Mouse (Mus musculus) urinary bladder, postnatal 14 days (tissue): ENCODE data around the gene Ncoa1.
A peak's percentile ranks its signal among the peaks of the same experiment; 100 is the strongest.
"Not testable (repeated sequence)": the region's sequence is repeated elsewhere in the genome, so short reads cannot be mapped to it uniquely, and the experiment has no call there.

ENCODE experiments used
- DNase-seq: peaks from one replicate; pipeline ENCODE4 v3.0.0; 2021; ENCODE audit warnings: low spot score

The Ncoa1 gene

DNA sequence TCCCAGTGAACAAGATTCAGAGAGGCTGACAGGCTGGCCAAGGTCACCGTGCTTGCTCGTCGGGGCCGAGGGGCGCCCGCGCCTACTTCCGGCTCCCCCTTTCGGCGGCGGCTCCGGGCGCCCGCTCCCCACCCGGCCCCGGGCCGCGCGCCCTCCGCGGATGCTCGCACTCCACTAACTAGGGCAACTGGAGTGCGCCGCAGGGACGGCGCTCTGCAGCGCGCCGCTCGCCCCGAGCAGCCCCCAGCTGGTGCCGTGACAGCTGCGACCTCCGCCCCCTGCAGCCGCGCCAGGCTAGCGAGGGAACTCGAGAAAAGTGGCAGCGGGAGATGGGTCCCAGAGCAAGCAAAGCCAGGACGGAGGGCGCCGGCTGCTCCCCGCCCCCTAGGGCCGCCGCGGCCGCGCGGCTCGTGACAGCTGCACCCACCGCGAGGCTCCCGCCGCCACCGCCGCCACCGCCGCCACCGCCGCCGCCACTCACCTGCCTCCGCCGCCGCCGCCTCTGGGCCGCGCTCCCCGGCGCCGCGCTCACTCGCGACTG, 621 bp downstream of the Ncoa1 start:
- peak; percentile 25 for DNase-seq

DNA sequence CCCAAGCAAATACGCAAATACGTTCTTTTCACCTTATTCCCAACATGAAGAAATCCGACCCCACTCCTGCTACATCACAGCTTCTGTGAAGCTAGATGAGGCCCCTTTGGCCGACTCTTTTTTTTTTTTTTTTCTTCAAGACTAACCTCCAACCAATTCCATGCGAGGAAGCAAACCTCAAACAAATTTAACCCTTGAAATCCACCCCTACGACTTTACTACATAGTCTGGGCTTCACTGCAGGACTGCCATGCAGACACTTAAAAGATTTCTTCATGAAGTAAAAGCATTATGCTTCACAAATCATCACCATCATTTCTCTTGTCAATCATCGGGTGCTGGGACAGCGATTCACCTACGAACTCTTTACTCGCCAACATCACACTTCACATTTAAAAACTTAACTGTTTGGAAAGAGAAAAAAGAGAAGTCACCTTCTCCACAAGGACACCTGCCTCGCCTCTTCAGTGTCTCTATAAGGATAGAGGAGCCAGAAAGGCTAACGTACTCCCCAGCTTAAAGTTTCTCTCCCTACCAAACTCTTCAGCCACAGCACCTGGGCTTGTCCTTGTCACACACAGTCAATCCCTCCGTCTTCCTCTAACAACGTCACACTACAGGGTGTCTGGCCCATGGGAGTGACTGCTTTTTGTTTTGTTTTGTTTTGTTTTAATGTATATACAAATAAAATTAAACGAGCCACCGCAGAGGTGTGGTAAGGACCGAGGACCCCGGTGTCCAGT, 1.6 kb downstream of the Ncoa1 start:
- DNase-seq: no peak

DNA sequence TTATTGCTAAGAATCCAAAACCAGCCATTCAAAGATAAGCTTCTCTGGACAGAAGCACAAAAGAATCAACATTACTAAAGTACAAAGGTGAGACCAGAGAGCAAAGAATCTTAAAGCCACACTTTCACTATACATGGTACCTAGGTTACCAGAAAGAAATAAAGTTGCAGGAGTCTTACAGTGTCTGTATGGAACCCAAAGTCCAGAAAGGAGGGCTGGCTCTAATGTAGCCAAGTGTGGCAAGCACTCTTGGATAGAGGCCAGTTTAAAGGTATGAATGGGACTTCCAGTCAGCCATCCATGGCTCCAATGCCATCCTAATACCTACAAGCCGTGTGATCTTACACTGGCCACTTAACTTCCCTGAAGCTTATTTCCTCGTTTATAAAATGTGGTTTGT, 7.9 kb downstream of the Ncoa1 start:
- DNase-seq: no peak

DNA sequence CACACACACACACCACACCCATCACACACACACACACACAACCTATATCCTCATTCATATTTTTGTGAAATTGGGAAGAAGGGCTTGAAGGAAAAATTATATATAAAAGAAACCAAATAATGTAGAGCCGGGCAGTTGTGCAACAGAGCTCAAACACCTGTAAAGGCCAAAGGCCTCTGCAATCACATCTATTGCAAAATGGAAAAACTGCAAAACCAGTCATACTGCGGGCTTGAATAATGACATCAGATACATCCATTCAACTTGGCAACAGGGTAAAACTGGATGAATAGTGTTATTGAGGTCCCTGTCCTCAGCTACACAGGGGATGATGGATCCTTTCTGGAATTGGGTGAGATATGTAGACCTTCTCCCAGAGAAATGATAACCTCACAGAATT, 13.3 kb downstream of the Ncoa1 start:
- no peak for DNase-seq

DNA sequence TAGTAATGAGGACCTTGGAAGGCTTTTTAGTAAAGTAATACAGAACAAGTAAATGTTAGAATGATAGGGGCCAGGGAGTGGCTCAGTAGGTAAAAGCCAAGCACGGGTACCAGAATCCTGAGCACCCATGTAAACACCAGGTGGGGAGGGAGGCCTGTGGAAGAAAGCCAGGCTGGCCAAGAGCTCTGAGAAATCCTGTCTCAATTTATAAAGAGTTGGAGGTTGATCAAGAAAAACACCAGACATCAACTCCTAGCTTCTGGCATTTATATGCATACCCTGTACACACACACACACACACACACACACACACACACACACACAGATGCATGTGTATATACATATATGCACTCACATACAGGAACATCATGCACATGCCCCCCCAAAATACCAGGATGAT, 14.6 kb downstream of the Ncoa1 start:
- DNase-seq: no peak

DNA sequence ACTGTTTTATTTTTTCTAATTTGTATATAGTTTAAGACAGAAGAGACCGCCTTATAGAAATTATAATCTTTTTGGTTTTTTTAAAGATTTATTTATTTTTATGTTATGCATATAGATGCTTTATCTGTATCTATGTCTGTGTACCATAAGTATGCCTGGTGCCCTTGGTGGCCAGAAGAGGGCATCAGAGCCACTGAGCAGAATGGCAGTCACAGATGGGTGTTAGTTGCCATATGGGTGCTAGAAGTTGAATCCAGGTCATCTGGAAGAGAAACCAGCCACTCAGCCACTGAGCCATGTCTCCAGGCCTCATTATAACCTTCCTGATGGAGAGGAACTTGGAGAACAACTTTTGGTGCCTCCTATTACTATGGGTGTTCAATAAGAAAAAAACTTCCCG, 16.0 kb downstream of the Ncoa1 start:
- no peak for DNase-seq

DNA sequence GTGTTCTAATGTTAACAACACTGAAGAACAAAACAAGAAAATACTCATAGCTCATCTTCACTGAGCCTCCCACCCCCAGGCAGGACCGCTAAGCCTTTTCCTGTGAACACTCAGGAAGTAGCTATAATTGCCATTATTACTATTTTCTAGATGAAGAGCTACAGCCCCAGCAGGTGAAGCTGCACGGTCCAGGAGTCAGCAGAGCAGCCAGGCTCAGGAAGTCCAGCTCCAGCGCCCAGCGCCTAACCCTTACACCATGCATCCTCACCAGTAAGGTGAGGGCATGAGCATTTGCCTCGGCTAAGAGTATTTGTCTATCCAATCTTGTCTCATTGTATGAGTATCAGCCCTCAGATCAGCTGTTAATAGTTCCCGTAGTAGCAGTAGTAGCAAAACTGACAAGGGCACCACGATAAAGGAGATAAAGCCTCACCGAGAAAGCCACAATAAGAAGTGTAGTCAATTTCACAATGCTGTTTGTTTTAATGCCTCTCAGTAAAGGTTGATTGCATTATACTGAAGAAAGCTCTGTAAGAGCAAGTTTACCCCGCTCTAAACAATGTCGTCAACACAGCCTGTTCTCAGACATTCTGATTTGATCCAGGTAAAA, 21.9 kb downstream of the Ncoa1 start:
- DNase-seq: no peak

DNA sequence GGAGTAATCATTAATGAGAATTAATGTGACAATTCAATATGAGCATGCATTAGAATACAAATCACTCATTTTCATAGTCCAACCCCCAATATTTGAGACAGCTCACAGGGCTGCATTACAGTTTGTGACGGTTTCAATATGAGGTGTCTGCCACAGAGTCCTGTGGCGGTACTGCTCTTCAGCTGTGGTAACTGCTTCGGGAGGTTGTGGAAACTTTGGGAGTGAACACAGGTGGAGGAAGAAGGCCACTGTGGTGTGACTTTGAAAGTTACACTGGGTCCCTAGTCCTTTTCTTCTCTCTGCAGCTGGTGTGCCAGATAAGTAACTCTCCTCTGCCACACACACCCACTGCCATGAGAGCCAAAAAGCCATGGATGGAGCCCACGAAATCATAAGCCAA, 22.7 kb downstream of the Ncoa1 start:
- no peak for DNase-seq

DNA sequence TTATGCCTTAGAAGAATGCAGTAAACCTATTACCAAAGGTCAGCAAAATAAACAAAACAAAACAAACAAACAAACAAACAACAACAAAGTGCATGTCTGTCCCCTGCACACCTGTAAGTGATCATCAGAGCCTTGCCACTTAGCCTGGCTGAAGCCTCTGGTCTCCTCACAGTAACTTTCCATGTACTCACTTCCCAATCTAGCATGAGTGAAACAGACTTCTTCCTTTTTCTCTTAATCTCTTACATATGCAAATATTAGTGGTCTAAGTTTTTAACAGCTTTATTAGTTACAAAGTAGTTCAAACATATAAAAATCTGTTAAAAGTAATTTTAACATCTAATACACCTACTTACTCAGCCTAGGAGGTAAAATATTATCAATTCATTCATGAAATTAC, 24.7 kb downstream of the Ncoa1 start:
- no peak for DNase-seq

DNA sequence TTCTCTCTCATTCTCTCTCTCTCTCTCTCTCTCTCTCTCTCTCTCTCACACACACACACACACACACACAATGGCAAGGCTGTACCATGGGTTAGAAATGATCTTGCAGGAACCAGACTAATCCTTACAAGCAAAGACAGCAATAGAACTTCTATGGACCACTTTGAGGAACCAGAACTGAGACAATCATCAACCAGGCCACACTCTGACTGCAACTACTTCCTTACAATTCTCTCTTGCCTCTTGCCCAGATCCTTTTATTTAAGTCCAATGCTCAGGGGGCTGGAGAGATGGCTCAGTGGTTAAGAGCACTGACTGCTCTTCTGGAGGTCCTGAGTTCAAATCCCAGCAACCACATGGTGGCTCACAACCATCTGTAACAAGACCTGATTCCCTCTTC, 26.5 kb downstream of the Ncoa1 start:
- not testable (repeated sequence) for DNase-seq

DNA sequence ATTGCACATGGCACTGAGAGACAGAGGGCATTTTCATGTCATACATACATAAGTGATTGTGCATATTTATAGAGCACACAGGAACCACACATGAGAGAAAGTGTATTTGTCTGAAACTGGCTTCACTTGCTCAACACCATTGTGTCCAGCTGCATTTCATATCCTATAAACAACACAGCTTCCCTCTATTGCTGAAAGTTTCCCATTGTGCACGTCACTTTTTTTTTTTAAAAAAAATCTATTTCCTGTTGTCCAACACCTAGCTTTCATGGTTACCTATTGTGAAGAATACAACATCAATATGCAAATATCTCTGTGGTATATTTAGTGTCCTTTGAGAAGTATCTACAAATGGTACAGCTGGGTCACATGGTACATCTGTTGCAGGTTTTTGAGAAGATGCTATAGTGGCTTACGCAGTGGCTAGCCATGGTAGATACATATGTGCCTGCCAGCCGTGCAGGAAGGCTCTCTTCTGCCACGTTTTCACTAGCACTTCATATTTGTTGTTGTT, 28.8 kb downstream of the Ncoa1 start:
- DNase-seq: no peak

DNA sequence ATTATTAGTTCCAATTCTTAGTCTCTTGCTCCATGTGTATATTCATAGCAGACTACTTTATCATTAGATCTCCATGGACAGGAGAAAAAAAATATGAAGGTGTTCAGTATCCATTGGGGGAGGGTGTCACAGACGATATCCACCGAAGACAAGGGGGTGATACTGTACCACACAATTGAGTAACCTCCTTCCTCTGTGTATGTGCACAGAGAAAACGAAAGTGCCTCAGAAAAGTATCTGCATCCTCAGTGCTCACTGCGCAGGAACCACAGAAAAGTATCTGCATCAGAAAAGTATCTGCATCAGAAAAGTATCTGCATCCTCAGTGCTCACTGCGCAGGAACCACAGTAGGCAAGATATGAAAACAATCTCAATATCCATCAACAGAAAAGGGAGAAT, 32.0 kb downstream of the Ncoa1 start:
- no peak for DNase-seq

DNA sequence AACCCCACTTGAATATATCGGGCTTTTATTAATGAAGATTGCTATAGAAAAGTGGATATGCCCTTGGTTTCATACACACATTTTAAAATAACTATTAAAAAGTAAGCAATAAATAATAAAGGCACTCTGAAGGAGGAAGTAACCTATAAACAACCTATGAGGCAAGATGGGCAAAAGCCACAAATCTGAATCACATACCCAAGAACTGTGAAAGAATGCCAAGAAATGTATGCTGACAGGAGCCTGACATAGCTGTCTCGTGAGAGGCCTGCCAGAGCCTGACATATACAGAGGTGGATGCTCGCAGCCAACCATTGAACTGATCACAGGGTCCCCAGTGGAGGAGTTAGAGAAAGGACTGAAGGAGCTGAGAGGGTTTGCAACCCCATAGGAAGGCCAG, 35.5 kb downstream of the Ncoa1 start:
- DNase-seq: no peak

DNA sequence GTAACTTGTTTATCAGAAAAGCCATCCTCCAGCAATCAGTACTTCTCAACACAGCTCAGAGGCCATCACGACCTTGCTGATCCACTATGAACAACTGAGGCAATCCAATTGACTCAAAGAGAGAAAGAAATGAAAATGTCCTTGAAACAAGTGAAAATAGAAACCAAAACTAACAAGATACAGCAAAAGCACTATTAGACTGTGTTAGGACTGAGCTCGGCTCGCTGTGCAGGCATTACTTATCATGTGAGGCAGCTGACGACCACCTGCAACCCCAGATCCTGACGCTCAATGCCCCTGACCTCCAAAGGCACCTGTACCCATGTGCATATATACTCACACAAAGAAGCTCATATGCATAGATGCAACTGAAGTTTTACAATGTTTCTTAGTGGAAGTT, 40.8 kb downstream of the Ncoa1 start:
- no peak for DNase-seq

DNA sequence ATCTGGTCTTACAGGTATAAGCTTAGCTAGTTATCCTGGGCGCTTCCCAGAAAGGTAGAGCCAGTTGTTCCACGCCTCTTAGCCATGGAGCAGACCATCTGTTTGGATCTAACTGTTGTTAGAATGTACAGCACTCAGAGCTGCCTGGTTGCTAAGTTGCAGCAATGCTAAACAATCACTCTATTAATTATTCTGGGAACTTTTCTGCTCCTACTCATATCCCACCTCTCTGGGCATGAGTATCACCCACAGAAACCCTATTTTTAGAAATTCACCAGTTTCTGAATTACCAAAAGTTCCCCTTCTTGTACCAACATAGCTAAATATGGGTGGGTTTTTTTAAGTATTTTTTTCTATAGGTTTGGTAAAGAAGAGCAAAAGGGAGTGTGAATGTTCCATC, 43.4 kb downstream of the Ncoa1 start:
- DNase-seq: no peak

DNA sequence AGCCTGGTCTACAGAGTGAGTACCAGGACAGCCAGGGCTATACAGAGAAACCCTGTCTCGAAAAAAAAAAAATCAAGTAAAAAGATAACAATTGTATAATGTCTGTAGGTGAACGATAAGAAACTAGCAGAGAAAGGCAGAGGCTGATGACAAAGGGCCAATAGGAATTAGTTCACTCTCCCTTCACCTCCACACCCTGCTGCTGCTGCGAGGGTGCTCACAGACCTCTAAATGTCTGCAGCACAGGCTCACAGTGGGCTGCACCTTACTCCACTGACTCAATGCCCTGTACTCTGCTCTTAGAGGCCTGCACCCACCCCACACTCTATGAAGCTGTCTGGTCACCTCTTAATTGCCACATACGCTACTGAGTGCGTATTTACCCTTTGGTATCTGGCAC, 45.0 kb downstream of the Ncoa1 start:
- DNase-seq: no peak

DNA sequence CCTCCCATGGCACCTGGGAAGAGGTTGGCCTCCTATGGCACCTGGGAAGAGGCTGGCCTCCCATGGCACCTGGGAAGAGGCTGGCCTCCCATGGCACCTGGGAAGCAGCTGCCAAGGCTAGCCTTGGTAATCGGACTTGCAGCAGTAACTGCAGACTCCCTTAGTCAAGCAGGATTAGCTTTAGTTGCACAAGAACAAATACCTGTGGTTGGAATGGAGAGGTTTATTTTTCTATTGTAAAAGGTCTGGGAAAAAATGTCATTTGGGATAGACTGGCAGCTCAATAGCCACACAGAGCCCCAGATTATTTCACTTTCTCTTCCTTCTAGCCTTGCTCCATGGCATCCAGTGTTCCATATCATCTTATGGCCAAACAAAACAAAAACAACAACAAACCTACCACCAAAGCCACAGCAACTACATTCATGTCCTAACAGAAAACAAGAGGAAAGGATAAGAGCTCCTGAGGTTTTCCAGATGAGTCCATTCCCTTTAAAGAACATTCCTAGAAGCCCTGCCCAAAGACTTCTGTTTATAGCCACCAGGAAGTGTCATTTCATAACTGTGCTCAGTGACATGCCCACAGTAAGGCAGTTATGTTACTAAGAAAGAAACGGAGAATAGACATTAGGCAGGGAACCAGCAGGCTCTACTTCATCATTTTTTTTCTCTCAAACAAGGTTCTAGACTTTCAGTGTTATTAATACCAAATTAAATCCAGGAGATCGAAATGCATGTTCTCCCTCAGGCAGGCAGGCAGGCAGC, 46.7 kb downstream of the Ncoa1 start:
- no peak for DNase-seq

DNA sequence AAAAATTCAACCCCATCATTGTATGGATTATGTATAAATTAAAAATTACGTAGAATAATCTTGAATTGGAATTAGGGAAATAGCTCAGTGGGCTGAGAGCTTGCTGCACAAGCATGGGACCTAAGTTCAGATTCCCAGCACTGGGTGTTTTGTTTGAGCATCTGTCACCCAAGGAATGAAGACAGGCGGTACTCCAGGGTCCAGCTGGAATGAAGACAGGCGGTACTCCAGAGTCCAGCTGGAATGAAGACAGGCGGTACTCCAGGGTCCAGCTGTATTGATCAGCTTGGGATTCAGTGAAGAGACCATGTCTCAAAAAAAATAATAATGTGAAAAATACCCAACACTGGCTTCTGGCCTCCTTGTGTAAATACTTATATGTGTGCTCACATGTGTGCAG, 58.2 kb downstream of the Ncoa1 start:
- DNase-seq: no peak

DNA sequence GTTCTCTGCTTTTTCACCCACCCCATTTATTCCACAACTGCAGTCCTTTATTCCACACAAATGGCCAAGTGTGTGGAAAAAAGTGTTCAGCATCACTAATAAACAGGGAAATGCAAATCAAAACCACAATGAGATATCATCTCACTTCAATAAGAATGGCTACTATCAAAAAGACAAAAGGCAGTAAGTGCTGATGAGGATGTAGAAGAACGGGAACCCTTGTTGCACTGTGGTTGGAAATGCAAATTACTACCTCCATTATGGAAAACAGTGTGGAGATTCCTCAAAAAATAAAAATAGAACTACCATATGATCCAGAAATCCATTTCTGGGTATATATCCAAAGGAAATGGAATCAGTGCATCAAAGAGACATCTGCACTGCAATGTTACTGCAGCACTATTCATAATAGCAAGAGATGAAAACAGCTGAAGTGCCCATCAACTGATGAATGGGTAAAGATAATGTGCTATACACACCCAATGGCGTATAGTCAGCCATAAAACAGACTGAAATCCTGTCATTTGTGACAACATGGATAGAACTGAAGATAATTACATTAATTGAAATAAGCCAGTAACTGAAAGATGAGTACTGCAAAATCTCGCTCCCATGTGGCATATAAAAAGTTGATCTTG, 59.2 kb downstream of the Ncoa1 start:
- no peak for DNase-seq

DNA sequence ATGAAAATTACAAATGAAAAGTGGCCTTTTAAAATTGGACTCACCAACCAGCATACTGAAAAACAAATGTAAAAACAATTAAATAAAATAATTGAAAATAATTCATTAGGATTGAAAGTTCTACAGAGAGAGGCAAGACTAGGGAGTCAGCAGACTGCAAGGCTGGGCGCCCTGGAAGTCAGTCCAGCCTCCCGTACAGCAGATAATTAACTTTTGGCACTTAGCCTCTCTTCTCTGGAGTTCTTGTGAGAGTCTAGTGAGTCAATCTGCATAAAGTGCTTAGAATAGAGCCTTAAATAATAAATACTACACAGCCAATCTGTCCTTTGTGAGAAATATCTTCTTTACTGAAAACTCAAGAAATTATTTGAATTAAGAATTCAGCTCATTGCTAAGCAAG, 69.9 kb downstream of the Ncoa1 start:
- no peak for DNase-seq

DNA sequence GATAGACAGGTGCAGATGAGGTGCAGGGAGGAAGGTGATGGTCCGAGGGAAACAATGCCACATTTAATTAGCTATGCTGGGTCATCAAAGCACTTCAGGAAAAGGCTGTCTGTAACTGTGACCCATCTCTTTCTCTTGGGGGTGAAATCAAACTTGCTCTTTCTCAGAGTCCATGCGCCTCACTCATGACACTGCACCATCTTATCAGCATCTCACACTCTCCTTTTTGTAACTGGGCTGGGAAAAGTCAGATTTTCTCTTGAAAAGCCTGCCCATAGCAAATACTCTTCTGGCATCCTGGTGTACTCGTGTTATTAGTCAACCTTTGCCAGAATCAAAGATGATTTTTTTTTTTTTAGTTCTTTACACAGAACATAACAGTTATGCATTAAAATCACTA, 70.8 kb downstream of the Ncoa1 start:
- no peak for DNase-seq

DNA sequence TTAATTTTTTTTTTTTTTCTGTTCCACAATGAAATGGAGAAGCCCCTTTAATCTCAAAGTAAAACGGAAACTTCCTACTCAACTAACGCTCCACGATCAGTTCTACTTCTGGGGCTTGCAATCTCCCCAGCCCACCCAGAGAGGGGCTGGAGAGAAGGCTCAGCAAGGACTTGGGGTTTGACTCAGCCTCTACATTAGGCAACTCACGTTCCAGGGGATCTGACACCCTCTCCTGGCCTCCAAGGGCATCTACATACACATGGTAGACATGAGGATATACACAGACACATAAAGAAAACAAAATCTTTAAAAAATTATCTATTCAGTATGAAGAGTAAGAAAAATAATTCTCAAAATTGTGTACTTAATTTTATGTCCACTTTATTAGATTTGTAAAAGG, 73.8 kb downstream of the Ncoa1 start:
- no peak for DNase-seq
